Mouse (Mus musculus) hematopoietic stem cell, adult 5-6 weeks (primary cell): ENCODE data around the gene Rasgrp3. TPM values are rescaled to one million over a fixed set of nuclear protein-coding genes. Genes with fewer than 3 reads are reported as not detected.
"Not testable (repeated sequence)": the region's sequence is repeated elsewhere in the genome, so short reads cannot be mapped to it uniquely, and the experiment has no call there.

Experiments
- ATAC-seq, 2 experiments: fragments of 125-278 bp in 1 of 2; replicated peaks in 1 of 2; 2 replicates each; pipeline ENCODE4 v1.8.0; 2016 to 2017; ENCODE audit warnings: inconsistent platforms in 2 of 2, mild to moderate bottlenecking in 2 of 2, moderate number of reproducible peaks in 2 of 2, low read depth in 1 of 2, moderate TSS enrichment in 1 of 2; ENCODE audit not compliant: low FRiP score in 2 of 2, poor library complexity in 2 of 2, severe bottlenecking in 2 of 2, insufficient read depth in 1 of 2, low TSS enrichment in 1 of 2
- total RNA-seq: library from RNA; stranded (forward); fragments of 172-1452, 232-1000 nt; gene quantifications from 2 replicates; pipeline ENCODE4 v1.2.3, GENCODE M21; 2017

Rasgrp3 gene
- total RNA-seq, 1 experiment from 2014 or later, result 1.3 TPM

DNA sequence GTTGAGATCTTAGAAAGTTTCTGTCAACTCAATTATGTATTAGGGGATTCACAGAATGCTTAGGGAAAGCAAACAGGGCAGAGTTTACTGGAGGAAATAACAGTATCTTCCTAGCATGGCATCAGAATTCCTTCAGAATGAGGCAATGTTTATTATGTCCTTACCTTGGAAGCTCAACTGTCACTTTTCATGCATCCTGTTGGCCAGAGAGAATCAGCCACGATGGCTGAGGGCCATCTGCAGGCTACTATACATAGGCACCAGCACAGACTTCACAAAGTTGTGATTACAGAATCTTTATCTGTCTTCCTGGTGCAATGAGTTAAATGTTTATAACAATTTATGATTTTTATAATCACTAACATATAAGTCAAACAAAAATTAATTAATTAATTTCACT lies 13.3 kb downstream of the Rasgrp3 start:
- ATAC-seq, result no peak

DNA sequence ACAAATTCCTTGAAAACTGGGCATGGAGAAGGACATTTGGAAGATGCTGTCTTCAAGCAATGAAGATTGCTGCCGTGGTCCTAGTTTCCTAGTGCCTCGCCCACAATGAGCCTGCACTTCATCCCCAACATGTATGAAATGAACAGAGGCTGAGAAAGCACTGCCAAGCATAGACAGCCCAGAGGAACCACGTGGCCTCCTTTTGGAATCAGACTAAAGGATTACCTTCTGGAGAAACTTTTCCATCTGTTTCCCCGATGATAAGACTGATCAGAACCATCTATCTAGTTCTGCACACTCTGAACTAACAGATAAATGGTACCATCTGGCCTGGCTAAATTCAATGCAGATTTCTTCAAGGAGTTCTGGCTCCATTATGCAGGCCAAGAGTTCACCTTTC lies 16.6 kb downstream of the Rasgrp3 start:
- ATAC-seq, result no peak

DNA sequence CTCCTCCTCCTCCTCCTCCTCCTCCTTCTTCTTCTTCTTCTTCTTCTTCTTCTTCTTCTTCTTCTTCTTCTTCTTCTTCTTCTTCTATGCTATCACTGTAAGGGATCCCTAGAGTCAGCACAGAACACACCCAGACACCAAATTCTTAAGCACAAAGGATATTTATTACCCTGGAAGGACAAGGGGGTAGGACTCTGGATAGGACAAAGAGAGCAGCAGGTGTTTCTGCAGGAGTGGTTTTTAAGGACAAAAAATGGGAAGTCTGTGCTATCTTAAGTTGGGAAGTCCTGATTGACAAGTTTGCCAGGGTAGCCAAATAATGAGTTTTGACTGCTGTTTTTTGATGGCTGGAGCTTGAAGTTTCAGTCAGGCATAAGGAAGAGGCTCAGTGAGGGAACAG lies 17.9 kb downstream of the Rasgrp3 start:
- no peak for ATAC-seq

- not testable (repeated sequence) for ATAC-seq
Measured at GRCm38 (mm10) chr17:75456096-75456495, 20.4 kb downstream of the Rasgrp3 start.

- no peak for ATAC-seq
Measured at GRCm38 (mm10) chr17:75460621-75461020, 24.9 kb downstream of the Rasgrp3 start.

DNA sequence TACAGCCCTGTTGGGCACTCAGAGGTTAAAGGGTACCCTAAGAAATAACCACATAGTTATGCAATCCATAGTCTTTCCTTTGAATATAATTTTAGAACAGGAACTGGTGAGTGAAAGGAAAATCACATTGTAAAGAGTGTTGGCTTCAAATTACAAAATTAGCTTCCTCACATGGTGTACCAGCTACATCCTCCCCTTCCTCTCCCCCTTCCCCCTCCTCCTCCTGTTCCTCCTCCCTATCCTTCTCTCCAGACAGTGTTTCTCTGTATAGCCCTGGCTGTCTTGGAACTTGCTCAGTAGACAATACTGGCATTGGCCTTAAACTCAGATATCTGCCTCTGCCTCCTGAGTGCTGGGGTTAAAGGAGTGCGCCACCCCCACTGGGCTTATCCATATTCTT lies 26.1 kb downstream of the Rasgrp3 start:
- ATAC-seq, result peak; percentile 57 to 65

DNA sequence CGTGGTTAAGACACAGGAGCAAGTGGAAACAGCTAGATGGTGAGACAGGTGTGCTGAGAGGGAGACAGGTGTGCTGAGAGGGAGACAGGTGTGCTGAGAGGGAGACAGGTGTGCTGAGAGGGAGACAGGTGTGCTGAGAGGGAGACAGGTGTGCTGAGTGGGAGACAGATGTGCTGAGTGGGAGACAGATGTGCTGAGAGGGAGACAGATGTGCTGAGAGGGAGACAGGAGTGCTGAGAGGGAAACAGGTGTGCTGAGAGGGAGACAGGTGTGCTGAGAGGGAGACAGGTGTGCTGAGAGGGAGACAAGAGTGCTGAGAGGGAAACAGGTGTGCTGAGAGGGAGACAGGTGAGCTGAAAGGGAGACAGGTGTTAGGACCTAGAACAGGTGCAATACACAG lies 27.5 kb downstream of the Rasgrp3 start:
- not testable (repeated sequence) for ATAC-seq

- no peak for ATAC-seq
Measured at GRCm38 (mm10) chr17:75463645-75464044, 27.9 kb downstream of the Rasgrp3 start.

GRCm38 (mm10) chr17:75464331-75464982 lies 28.8 kb downstream of the Rasgrp3 start:
- ATAC-seq, result no peak

- peak; percentile 84 to 91 for ATAC-seq
Measured at GRCm38 (mm10) chr17:75464983-75465634, 29.4 kb downstream of the Rasgrp3 start.

DNA sequence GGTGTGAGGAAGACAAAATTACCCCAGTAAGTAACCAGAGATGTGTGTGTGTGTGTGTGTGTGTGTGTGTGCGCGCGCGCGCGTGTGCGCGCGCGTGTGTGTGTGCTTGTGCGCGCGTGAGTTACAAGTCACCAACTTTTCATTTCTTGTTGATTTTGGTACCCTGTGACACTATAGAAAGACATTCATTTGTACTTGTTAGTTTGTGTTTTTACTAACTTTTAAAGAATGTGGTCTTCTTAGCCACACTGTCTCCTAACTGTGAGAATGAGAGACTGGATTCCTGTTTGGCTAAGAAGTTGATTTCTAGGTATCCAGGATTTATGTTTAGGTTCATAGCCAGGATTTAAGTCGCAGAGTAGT lies 29.9 kb downstream of the Rasgrp3 start:
- no peak for ATAC-seq

GRCm38 (mm10) chr17:75466948-75467347 lies 31.3 kb downstream of the Rasgrp3 start:
- no peak for ATAC-seq

GRCm38 (mm10) chr17:75467526-75467925 lies 31.8 kb downstream of the Rasgrp3 start:
- ATAC-seq, result no peak

GRCm38 (mm10) chr17:75468479-75469114 lies 32.9 kb downstream of the Rasgrp3 start:
- no peak for ATAC-seq

DNA sequence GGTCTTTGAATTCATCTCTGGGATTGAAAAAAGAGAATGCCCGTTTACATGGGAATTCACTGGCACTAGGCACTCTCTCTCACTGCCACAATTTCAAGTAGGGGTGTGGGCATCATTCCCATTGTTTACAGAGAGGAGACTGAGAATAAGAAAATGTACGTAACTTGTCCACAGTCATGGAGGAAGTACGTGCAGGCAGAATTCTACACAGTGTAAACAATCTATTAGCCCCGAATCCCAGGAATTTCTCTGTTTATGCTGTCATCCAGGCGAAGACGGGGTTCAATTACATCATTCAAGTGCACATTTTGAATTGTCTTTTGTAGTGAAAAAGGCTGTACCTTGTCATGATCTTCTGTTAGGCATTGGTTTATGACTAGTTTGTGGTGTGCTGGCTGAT lies 34.6 kb downstream of the Rasgrp3 start:
- ATAC-seq, result no peak

DNA sequence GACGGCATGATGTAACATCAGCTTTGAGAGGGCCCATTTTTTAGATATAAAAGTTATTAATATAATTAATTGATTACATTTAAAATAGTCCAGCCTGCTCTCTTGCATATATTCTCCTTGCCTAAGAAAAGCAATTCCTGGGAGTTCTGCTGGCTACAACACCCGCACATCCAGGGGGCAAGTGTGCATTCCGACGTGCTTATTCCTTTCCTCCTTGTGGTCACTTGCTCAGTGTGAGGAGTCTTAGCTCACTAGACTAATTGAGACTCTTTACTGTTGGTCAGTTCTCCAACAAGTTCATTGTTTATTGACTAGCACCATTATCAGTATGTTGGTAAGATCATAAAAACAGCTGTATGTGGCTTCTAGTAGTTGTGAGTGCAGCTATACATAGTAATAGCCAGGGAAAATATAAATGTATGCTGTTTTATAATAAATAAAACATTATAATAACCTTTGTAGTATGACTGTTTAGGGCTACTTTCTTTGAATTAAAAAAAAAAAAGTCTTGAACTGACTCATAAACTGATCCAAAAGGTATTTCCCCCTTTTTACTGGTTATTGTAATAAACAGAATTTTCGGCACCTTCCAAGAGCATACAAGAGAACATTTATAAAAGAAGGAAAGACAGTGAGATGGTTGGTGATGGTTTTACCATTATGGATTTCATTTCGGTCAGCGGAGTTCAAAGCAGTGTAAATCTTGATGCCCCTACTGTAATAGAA lies 35.4 kb downstream of the Rasgrp3 start:
- no peak for ATAC-seq

DNA sequence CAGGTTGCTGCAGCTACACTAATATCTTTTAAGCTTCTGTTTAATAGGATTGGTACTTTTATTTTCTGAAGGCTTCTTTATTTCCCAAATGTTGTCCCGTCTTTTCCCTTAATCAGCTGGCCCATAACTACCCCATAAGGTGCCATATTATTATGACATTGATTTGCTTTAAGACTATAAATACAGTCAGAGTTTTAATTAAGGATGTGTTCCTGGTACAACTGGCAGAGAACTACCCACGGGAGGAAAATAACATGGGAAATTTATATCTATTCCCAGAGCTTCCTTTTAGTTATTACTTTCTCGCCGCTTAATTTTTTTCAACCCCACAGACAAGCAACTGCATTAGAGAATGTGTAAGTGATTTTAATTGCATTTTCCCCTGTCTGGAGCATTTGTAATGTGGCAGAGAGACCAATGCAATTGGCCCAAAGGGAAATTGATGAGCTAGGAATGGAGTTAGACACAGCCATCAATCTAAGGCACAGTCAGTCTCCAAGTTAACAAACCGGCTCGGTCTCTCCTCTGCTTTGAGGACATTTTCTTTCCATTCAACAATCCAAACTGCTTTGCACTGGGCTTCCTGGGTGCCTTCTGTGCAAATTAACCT lies 36.1 kb downstream of the Rasgrp3 start:
- ATAC-seq, result no peak

DNA sequence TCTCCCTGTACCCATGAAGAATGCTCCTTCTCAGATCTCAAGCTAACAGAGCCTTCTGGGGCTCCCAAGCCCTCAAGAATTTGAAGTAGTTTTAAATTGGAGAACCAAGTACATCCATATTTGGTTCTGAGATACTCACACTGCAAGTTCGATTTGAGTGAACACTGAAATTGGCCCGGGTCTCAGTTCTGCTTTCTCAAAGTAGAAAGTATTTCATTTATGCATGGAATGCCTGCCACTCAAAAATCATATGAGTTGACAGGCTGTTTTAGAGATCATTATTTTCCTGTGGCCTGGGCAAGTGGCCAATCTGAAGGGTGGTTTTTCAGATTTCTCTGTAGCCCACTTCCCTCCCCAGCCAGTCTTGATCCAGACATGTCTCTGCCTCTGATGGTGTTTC lies 36.7 kb downstream of the Rasgrp3 start:
- peak; percentile 51; a peak in 3 of 4 replicates for ATAC-seq
